Comparison of ENCODE assay signal across 9 mouse cellular contexts in the genomic region with DNA sequence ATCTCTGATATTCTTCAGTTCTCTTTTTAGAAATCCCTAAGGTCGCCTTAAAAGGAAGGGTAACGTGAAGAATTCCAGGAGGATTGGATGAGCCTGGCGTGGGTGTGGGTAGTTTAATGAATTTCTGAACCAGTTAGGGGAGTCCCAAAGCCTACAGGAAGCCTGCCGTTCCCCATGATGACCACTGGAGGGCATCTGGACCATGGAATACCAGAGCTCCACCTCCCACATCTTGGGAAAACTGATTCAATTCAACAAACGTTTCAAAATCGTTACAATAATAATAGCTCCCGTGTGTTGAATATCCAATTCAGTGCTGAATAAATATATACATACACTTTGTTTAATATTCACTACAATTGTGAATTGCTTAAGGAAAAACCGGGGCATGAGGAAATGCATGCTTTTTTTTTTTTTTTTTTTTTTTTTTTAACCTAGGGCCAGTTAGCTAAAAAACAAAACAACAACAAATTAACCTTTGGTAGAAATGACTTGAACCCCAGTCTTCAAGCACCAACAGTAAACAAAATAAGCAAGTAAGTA. TPM values are rescaled to one million over a fixed set of nuclear protein-coding genes. Genes with fewer than 3 reads are reported as not detected.
DNase-seq lines count a peak whose midpoint lies in the region; ATAC-seq and TF ChIP-seq lines count a peak whose summit lies in the region.
"Had no signal": no experiment of that assay in that cellular context is flagged by ENCODE, and none has a peak within 500 bp of the region (broad histone marks: within the 10 kb centered on the region; RNA-seq: fewer than 3 reads in every experiment).

No protein-coding gene starts in this region.

- DNase-seq in intestine, embryonic 14.5 days (ENCODE audit: low spot score): peak; percentile 82
- peak; percentile 83 for DNase-seq in ZHBTc4 (ENCODE audit: low read depth, low spot score)
- peak; percentile 79 for DNase-seq in heart, postnatal 0 days (ENCODE audit: low spot score)
- peak; percentile 62 to 67 for DNase-seq in layer of hippocampus, postnatal 36 days
- DNase-seq in midbrain, postnatal 0 days (ENCODE audit: low spot score): peak; percentile 92
- DNase-seq in testis, postnatal 10 days (ENCODE audit: low spot score): peak; percentile 69

- TF ChIP-seq CTCF in cortical plate, adult 2 months (IDR thresholded peaks at IDR 0.05; ENCODE audit: extremely low read depth, insufficient read depth, low read length): peak; percentile 95
- peak; percentile 90 for TF ChIP-seq CTCF in heart, postnatal 0 days (IDR thresholded peaks at IDR 0.05; ENCODE audit: low read depth)
- TF ChIP-seq CTCF in midbrain, postnatal 0 days (IDR thresholded peaks at IDR 0.05): peak; percentile 95

- no peak for TF ChIP-seq EP300 in heart, postnatal 0 days (IDR thresholded peaks at IDR 0.05; ENCODE audit: low read depth)

- H3K27ac ChIP-seq in intestine, embryonic 14.5 days (ENCODE audit: low read depth): no peak overlapping the region
- no peak overlapping the region for H3K27ac ChIP-seq in intestine, embryonic 16.5 days (ENCODE audit: low read length)
- no peak overlapping the region for H3K27ac ChIP-seq in cortical plate, adult 2 months (ENCODE audit: insufficient read depth, low read length)
- H3K27ac ChIP-seq in heart, postnatal 0 days (ENCODE audit: low read depth): no peak overlapping the region
- no peak overlapping the region for H3K27ac ChIP-seq in midbrain, postnatal 0 days (ENCODE audit: low read depth, low read length)
- H3K27ac ChIP-seq: macrophage had no signal

- no peaks in the 10 kb centered on the region for H3K27me3 ChIP-seq in intestine, embryonic 14.5 days (replicated peaks; ENCODE audit: control insufficient read depth, insufficient read depth, low read length)
- no peaks in the 10 kb centered on the region for H3K27me3 ChIP-seq in intestine, embryonic 16.5 days (replicated peaks; ENCODE audit: control insufficient read depth, insufficient read depth, low read length)
- peaks cover 6% of the 10 kb centered on the region; the same call in 1 of the 2 replicates for H3K27me3 ChIP-seq in heart, postnatal 0 days (ENCODE audit: control insufficient read depth, insufficient read depth, low read length)
- no peaks in the 10 kb centered on the region for H3K27me3 ChIP-seq in midbrain, postnatal 0 days (ENCODE audit: insufficient read depth, low read length)

- no peaks in the 10 kb centered on the region for H3K9me3 ChIP-seq in intestine, embryonic 14.5 days (ENCODE audit: control insufficient read depth, low read length)
- no peaks in the 10 kb centered on the region for H3K9me3 ChIP-seq in intestine, embryonic 16.5 days (ENCODE audit: control insufficient read depth, low read length)
- no peaks in the 10 kb centered on the region for H3K9me3 ChIP-seq in heart, postnatal 0 days (replicated peaks; ENCODE audit: control insufficient read depth, low read length)
- H3K9me3 ChIP-seq in midbrain, postnatal 0 days (ENCODE audit: low read length): no peaks in the 10 kb centered on the region

- H3K36me3 ChIP-seq in intestine, embryonic 14.5 days (ENCODE audit: control insufficient read depth, insufficient read depth, low read length): no peaks in the 10 kb centered on the region
- no peaks in the 10 kb centered on the region for H3K36me3 ChIP-seq in intestine, embryonic 16.5 days (ENCODE audit: control insufficient read depth, insufficient read depth, low read length)
- H3K36me3 ChIP-seq in heart, postnatal 0 days (replicated peaks; ENCODE audit: control insufficient read depth, insufficient read depth, low read length): no peaks in the 10 kb centered on the region
- no peaks in the 10 kb centered on the region for H3K36me3 ChIP-seq in midbrain, postnatal 0 days (ENCODE audit: insufficient read depth, low read length)

- H3K4me3 ChIP-seq in intestine, embryonic 14.5 days (ENCODE audit: low read depth, low read length): no peak overlapping the region
- H3K4me3 ChIP-seq in intestine, embryonic 16.5 days (ENCODE audit: low read length): no peak overlapping the region
- H3K4me3 ChIP-seq in cortical plate, adult 2 months (ENCODE audit: insufficient read depth, low read length): no peak overlapping the region
- no peak overlapping the region for H3K4me3 ChIP-seq in heart, postnatal 0 days (ENCODE audit: low read depth, low read length)
- no peak overlapping the region for H3K4me3 ChIP-seq in midbrain, postnatal 0 days (ENCODE audit: low read depth, low read length)

- H3K4me2 ChIP-seq in intestine, embryonic 14.5 days (ENCODE audit: low read length): no peak overlapping the region
- no peak overlapping the region for H3K4me2 ChIP-seq in intestine, embryonic 16.5 days (ENCODE audit: low read depth, low read length)
- H3K4me2 ChIP-seq in heart, postnatal 0 days (ENCODE audit: low read depth, low read length): no peak overlapping the region
- H3K4me2 ChIP-seq in midbrain, postnatal 0 days (ENCODE audit: low read depth, low read length, poor library complexity, severe bottlenecking): no peak overlapping the region

- ATAC-seq in intestine, embryonic 14.5 days (replicated peaks; ENCODE audit: low FRiP score, low TSS enrichment, low read depth): no peak
- ATAC-seq in intestine, embryonic 16.5 days: no peak; the same call in 1 of the 2 replicates
- no peak for ATAC-seq in heart, postnatal 0 days (ENCODE audit: insufficient read depth, low read depth)
- peak; percentile 64; the same call in 1 of the 2 replicates for ATAC-seq in midbrain, postnatal 0 days (ENCODE audit: low FRiP score)

- WGBS in intestine, embryonic 14.5 days: 1% methylated on average over 8 of the region's 8 CpGs
- 1% methylated on average over 8 of the region's 8 CpGs for WGBS in intestine, embryonic 16.5 days
- under 1% methylated on average over 8 of the region's 8 CpGs for WGBS in heart, postnatal 0 days
- 2% methylated on average over 8 of the region's 8 CpGs for WGBS in midbrain, postnatal 0 days

- TF ChIP-seq POLR2A in cortical plate, adult 2 months (IDR thresholded peaks at IDR 0.05; ENCODE audit: extremely low read depth, insufficient read depth, low read length): no peak

- no peak overlapping the region for H3K9ac ChIP-seq in intestine, embryonic 14.5 days (ENCODE audit: low read length)
- no peak overlapping the region for H3K9ac ChIP-seq in intestine, embryonic 16.5 days (ENCODE audit: low read depth, low read length)
- no peak overlapping the region for H3K9ac ChIP-seq in heart, postnatal 0 days (replicated peaks; ENCODE audit: low read depth, low read length)
- no peak overlapping the region for H3K9ac ChIP-seq in midbrain, postnatal 0 days (replicated peaks; ENCODE audit: low read length, poor library complexity, severe bottlenecking)

- H3K4me1 ChIP-seq in intestine, embryonic 14.5 days (replicated peaks; ENCODE audit: control insufficient read depth, insufficient read depth, low read length): peaks cover 38% of the 10 kb centered on the region
- peaks cover 35% of the 10 kb centered on the region for H3K4me1 ChIP-seq in intestine, embryonic 16.5 days (ENCODE audit: control insufficient read depth, insufficient read depth, low read length)
- peaks cover 2% of the 10 kb centered on the region; the same call in 1 of the 2 replicates for H3K4me1 ChIP-seq in cortical plate, adult 2 months (ENCODE audit: control insufficient read depth, insufficient read depth, low read length)
- H3K4me1 ChIP-seq in heart, postnatal 0 days (ENCODE audit: control insufficient read depth, insufficient read depth): peaks cover 27% of the 10 kb centered on the region
- H3K4me1 ChIP-seq in midbrain, postnatal 0 days (ENCODE audit: insufficient read depth, low read length): peaks cover 10% of the 10 kb centered on the region

RNA-seq across cellular contexts. Expression of a gene that starts 17.2 kb away (rescaled TPM):
- 72.4 and 73.2 TPM in 2 replicates for polyA plus RNA-seq in intestine, embryonic 14.5 days (2014; fragmentation: Nextera tagmentation; extraction: Ambion mirVana)
- 149 and 159 TPM in 2 replicates for polyA plus RNA-seq in intestine, embryonic 16.5 days (2015; fragmentation: Nextera tagmentation; extraction: Ambion mirVana)
- 3.0 and 3.2 TPM in 2 replicates for polyA plus RNA-seq in cortical plate, adult 2 months (2012; rRNA removed)
- total RNA-seq in heart, postnatal 0 days (2014; rRNA removed; ENCODE audit: low replicate concordance): 983 and 1,187 TPM in 2 replicates
- polyA plus RNA-seq in heart, postnatal 0 days (2015; fragmentation: Nextera tagmentation; extraction: Ambion mirVana): 601 and 639 TPM in 2 replicates
- total RNA-seq in layer of hippocampus, postnatal 36 days (2021): 1 to 10 TPM in 1 of 2 experiments, under 1 TPM in 1; 0.72 to 1.1 TPM
- total RNA-seq in midbrain, postnatal 0 days (2014; rRNA removed): 1.9 and 2.6 TPM in 2 replicates
- 1.4 and 1.6 TPM in 2 replicates for polyA plus RNA-seq in midbrain, postnatal 0 days (2015; fragmentation: Nextera tagmentation; extraction: Ambion mirVana)
- polyA plus RNA-seq: macrophage had no signal

RNA-seq across cellular contexts. Expression of a gene that starts 25.2 kb away (rescaled TPM):
- polyA plus RNA-seq in intestine, embryonic 14.5 days (2014; fragmentation: Nextera tagmentation; extraction: Ambion mirVana): 133 and 137 TPM in 2 replicates
- 159 and 160 TPM in 2 replicates for polyA plus RNA-seq in intestine, embryonic 16.5 days (2015; fragmentation: Nextera tagmentation; extraction: Ambion mirVana)
- 73.6 and 74.4 TPM in 2 replicates for polyA plus RNA-seq in cortical plate, adult 2 months (2012; rRNA removed)
- total RNA-seq in heart, postnatal 0 days (2014; rRNA removed; ENCODE audit: low replicate concordance): 202 and 236 TPM in 2 replicates
- 147 TPM in 2 replicates for polyA plus RNA-seq in heart, postnatal 0 days (2015; fragmentation: Nextera tagmentation; extraction: Ambion mirVana)
- 10 to 100 TPM; 39.4 to 46.7 TPM for total RNA-seq in layer of hippocampus, postnatal 36 days (2021)
- total RNA-seq in midbrain, postnatal 0 days (2014; rRNA removed): 145 TPM in 2 replicates
- 128 and 139 TPM in 2 replicates for polyA plus RNA-seq in midbrain, postnatal 0 days (2015; fragmentation: Nextera tagmentation; extraction: Ambion mirVana)

RNA-seq across cellular contexts. Expression of a gene that starts 32.2 kb away (rescaled TPM):
- 46.7 and 55.2 TPM in 2 replicates for polyA plus RNA-seq in intestine, embryonic 14.5 days (2014; fragmentation: Nextera tagmentation; extraction: Ambion mirVana)
- polyA plus RNA-seq in intestine, embryonic 16.5 days (2015; fragmentation: Nextera tagmentation; extraction: Ambion mirVana): 33.5 and 35.2 TPM in 2 replicates
- polyA plus RNA-seq in cortical plate, adult 2 months (2012; rRNA removed): 164 and 170 TPM in 2 replicates
- total RNA-seq in heart, postnatal 0 days (2014; rRNA removed; ENCODE audit: low replicate concordance): 95.0 and 105 TPM in 2 replicates
- polyA plus RNA-seq in heart, postnatal 0 days (2015; fragmentation: Nextera tagmentation; extraction: Ambion mirVana): 26.8 and 30.2 TPM in 2 replicates
- total RNA-seq in layer of hippocampus, postnatal 36 days (2021): 100 to 1,000 TPM; 166 to 180 TPM
- 62.9 and 70.6 TPM in 2 replicates for total RNA-seq in midbrain, postnatal 0 days (2014; rRNA removed)
- 22.0 and 23.7 TPM in 2 replicates for polyA plus RNA-seq in midbrain, postnatal 0 days (2015; fragmentation: Nextera tagmentation; extraction: Ambion mirVana)

Comparison
In these comparisons a context has a peak if more than half of its experiments do, and no peak if none do; other contexts are left out.
1. RNA of a gene that starts 17.2 kb away (polyA plus RNA-seq): 601 to 639 TPM in heart, postnatal 0 days, 149 to 159 TPM in intestine, embryonic 16.5 days and 72.4 to 73.2 TPM in intestine, embryonic 14.5 days; 3.0 to 3.2 TPM in cortical plate, adult 2 months and 1.4 to 1.6 TPM in midbrain, postnatal 0 days; every median in the first group is over 10 times any median in the second.
2. Peak in every context shown above with its lines, with median percentiles within 50 percentile points of each other: DNase-seq and CTCF ChIP-seq.